Mouse (Mus musculus) stomach, postnatal 0 days (tissue): ENCODE results near the gene Zim1. TPM values are rescaled to one million over a fixed set of nuclear protein-coding genes. Genes with fewer than 3 reads are reported as not detected.

Experiments used
- ATAC-seq: fragments of 200-750 bp; cut with Nextera tagmentation; 2 replicates; pipeline ENCODE4 v1.8.0; 2017; ENCODE audit not compliant: low FRiP score, low TSS enrichment
- DNase-seq: peaks from one replicate; pipeline ENCODE4 v3.0.0-alpha.2; 2016; ENCODE audit warnings: low spot score
- H3K27ac ChIP-seq: fragments of 300-500 bp; sonication (generic); replicated peaks from 2 replicates; pipeline ENCODE4 v1.5.1; 2014; ENCODE audit warnings: mild to moderate bottlenecking, control low read depth
- H3K27me3 ChIP-seq: fragments of 300-500 bp; sonication (generic); 2 replicates; pipeline ENCODE4 v1.6.1; 2014; ENCODE audit warnings: low read length; ENCODE audit not compliant: control insufficient read depth, insufficient read depth
- H3K36me3 ChIP-seq: fragments of 300-500 bp; sonication (generic); 2 replicates; pipeline ENCODE4 v1.6.1; 2014; ENCODE audit warnings: low read length, mixed read lengths; ENCODE audit not compliant: control insufficient read depth, insufficient read depth
- H3K4me1 ChIP-seq: fragments of 300-500 bp; sonication (generic); replicated peaks from 2 replicates; pipeline ENCODE4 v1.6.1; 2014; ENCODE audit warnings: antibody characterized with exemption; ENCODE audit not compliant: control insufficient read depth, insufficient read depth
- H3K4me2 ChIP-seq: fragments of 300-500 bp; sonication (generic); replicated peaks from 2 replicates; pipeline ENCODE4 v1.6.1; 2014; ENCODE audit warnings: low read depth, mild to moderate bottlenecking, control low read depth, moderate library complexity
- H3K4me3 ChIP-seq: fragments of 300-500 bp; sonication (generic); 2 replicates; pipeline ENCODE4 v1.5.1; 2014; ENCODE audit warnings: low read depth, low read length, control low read depth
- H3K9ac ChIP-seq: fragments of 300-500 bp; sonication (generic); 2 replicates; pipeline ENCODE4 v1.6.1; 2014; ENCODE audit warnings: mild to moderate bottlenecking, low read length, control low read depth, mixed read lengths
- H3K9me3 ChIP-seq: fragments of 300-500 bp; sonication (generic); 2 replicates; pipeline ENCODE4 v1.6.1; 2016; ENCODE audit warnings: low read length; ENCODE audit not compliant: control insufficient read depth
- CTCF ChIP-seq: IDR thresholded peaks from 2 replicates; pipeline ENCODE4 v1.5.1; 2016; ENCODE audit warnings: antibody characterized with exemption, low read depth, mild to moderate bottlenecking, moderate library complexity
- EP300 ChIP-seq: optimal IDR thresholded peaks from 2 replicates; pipeline ENCODE3; 2016; ENCODE audit warnings: antibody characterized with exemption
- WGBS: fragments of 180-500 bp; shearing (Covaris S2); extraction: QIAGEN DNeasy Blood & Tissue Kit; methylation state at CpG from one replicate; pipeline ENCODE4 v1.1.7; 2014; 5-methylcytosine and 5-hydroxymethylcytosine counted together
- polyA plus RNA-seq: library from polyadenylated mRNA; unstranded; fragments of >200 nt; fragmentation: Nextera tagmentation; extraction: Ambion mirVana; gene quantifications from 2 replicates; pipeline ENCODE4 v1.2.1, GENCODE M21; 2015

Zim1 gene
- polyA plus RNA-seq, 1 experiment from 2014 or later: 1.9 TPM

GRCm38 (mm10) chr7:6659605-6660004 lies 36.6 kb downstream of the Zim1 start:
- H3K4me1 ChIP-seq: no peaks in the 10 kb centered on the region
- H3K36me3 ChIP-seq: no peaks in the 10 kb centered on the region
- H3K4me3 ChIP-seq: no peak overlapping the region
- H3K27ac ChIP-seq: no peak overlapping the region
- no peak for ATAC-seq
- DNase-seq: no peak
- no peaks in the 10 kb centered on the region for H3K9me3 ChIP-seq
- 20% methylated on average over 2 of the region's 2 CpGs for WGBS
- H3K27me3 ChIP-seq: no peaks in the 10 kb centered on the region
- H3K4me2 ChIP-seq: no peak overlapping the region
- no peak overlapping the region for H3K9ac ChIP-seq
- TF ChIP-seq CTCF: peak; percentile 83
- no peak for TF ChIP-seq EP300

- H3K9me3 ChIP-seq: no peaks in the 10 kb centered on the region
- H3K9ac ChIP-seq: no peak overlapping the region
- H3K27me3 ChIP-seq: no peaks in the 10 kb centered on the region
- H3K4me3 ChIP-seq: no peak overlapping the region
- WGBS: 93% methylated on average over 7 of the region's 7 CpGs
- no peaks in the 10 kb centered on the region for H3K4me1 ChIP-seq
- DNase-seq (no peak), ATAC-seq (no peak)
- TF ChIP-seq CTCF (no peak), EP300 (no peak)
- H3K27ac ChIP-seq: no peak overlapping the region
- no peaks in the 10 kb centered on the region for H3K36me3 ChIP-seq
- no peak overlapping the region for H3K4me2 ChIP-seq
Observed at GRCm38 (mm10) chr7:6658606-6659005, 37.6 kb downstream of the Zim1 start.

- Histone ChIP-seq H3K9me3 (no peaks in the 10 kb centered on the region), H3K9ac (no peak overlapping the region), H3K36me3 (no peaks in the 10 kb centered on the region), H3K27me3 (no peaks in the 10 kb centered on the region), H3K4me1 (no peaks in the 10 kb centered on the region), H3K27ac (no peak overlapping the region), H3K4me2 (no peak overlapping the region), H3K4me3 (no peak overlapping the region)
- WGBS: 79% methylated on average over 5 of the region's 5 CpGs
- no peak for TF ChIP-seq CTCF
- no peak for TF ChIP-seq EP300
- ATAC-seq (no peak), DNase-seq (no peak)
Observed at GRCm38 (mm10) chr7:6652151-6652550, 44.1 kb downstream of the Zim1 start.

- DNase-seq (no peak), ATAC-seq (no peak)
- WGBS: 66% methylated on average over 7 of the region's 7 CpGs
- Histone ChIP-seq H3K9ac (no peak overlapping the region), H3K4me3 (no peak overlapping the region), H3K4me2 (no peak overlapping the region), H3K4me1 (no peaks in the 10 kb centered on the region), H3K27ac (no peak overlapping the region), H3K27me3 (no peaks in the 10 kb centered on the region), H3K36me3 (no peaks in the 10 kb centered on the region), H3K9me3 (no peaks in the 10 kb centered on the region)
- TF ChIP-seq EP300 (no peak), CTCF (no peak)
Observed at GRCm38 (mm10) chr7:6651221-6651620, 45.0 kb downstream of the Zim1 start.

- H3K4me3 ChIP-seq: no peak overlapping the region
- H3K9me3 ChIP-seq: no peaks in the 10 kb centered on the region
- no peak overlapping the region for H3K9ac ChIP-seq
- 89% methylated on average over 9 of the region's 9 CpGs for WGBS
- H3K4me1 ChIP-seq: no peaks in the 10 kb centered on the region
- DNase-seq (no peak), ATAC-seq (no peak)
- H3K36me3 ChIP-seq: no peaks in the 10 kb centered on the region
- no peaks in the 10 kb centered on the region for H3K27me3 ChIP-seq
- H3K4me2 ChIP-seq: no peak overlapping the region
- no peak overlapping the region for H3K27ac ChIP-seq
- no peak for TF ChIP-seq EP300
- no peak for TF ChIP-seq CTCF
Observed at GRCm38 (mm10) chr7:6650526-6650925, 45.7 kb downstream of the Zim1 start.

- Histone ChIP-seq H3K4me3 (no peak overlapping the region), H3K27me3 (no peaks in the 10 kb centered on the region), H3K36me3 (no peaks in the 10 kb centered on the region), H3K9me3 (no peaks in the 10 kb centered on the region), H3K4me2 (no peak overlapping the region), H3K9ac (no peak overlapping the region), H3K4me1 (no peaks in the 10 kb centered on the region), H3K27ac (no peak overlapping the region)
- ATAC-seq (no peak), DNase-seq (no peak)
- TF ChIP-seq EP300 (no peak), CTCF (no peak)
- WGBS: 86% methylated on average over 2 of the region's 3 CpGs
Observed at GRCm38 (mm10) chr7:6645821-6646220, 50.4 kb downstream of the Zim1 start.
